Mouse (Mus musculus): ENCODE data around the gene Dido1. TPM values are rescaled to one million over a fixed set of nuclear protein-coding genes. Genes with fewer than 3 reads are reported as not detected.

Gene Dido1
- total RNA-seq, 1 experiment: 84.7 TPM

- peak overlapping the region; percentile 73 to 93 for H3K4me3 ChIP-seq (ENCODE audit: insufficient read depth in 1 of 2, low read depth in 1 of 2, low read length in 2 of 2, poor library complexity in 1 of 2, severe bottlenecking in 1 of 2)
- no peaks in the 10 kb centered on the region for H3K9me3 ChIP-seq (ENCODE audit: control insufficient read depth, insufficient read depth, low read depth, low read length)
- TF ChIP-seq ZC3H11A (IDR thresholded peaks at IDR 0.05; ENCODE audit: borderline replicate concordance, low read depth, low read length): no peak
- no peak for TF ChIP-seq ZNF384 (IDR thresholded peaks at IDR 0.05; ENCODE audit: low read depth, low read length)
- 0 out of 2 replicates have a peak, but pooled peaks have one; percentile 21 for TF ChIP-seq HCFC1 (IDR thresholded peaks at IDR 0.05; ENCODE audit: borderline replicate concordance, insufficient read depth, low read length)
- TF ChIP-seq CHD2 (IDR thresholded peaks at IDR 0.05; ENCODE audit: low read depth, low read length): no peak
- no peak for DNase-seq (ENCODE audit: low read depth, low spot score)
- peaks cover 10 to 16% of the 10 kb centered on the region in 2 experiments; a peak in 3 of 4 replicates for H3K4me1 ChIP-seq (ENCODE audit: control insufficient read depth in 2 of 2, insufficient read depth in 2 of 2, low read length in 2 of 2, poor library complexity in 1 of 2)
- peak overlapping the region; percentile 90 for H3K9ac ChIP-seq (ENCODE audit: insufficient read depth, low read depth, low read length, poor library complexity, severe bottlenecking)
- peaks cover 14% of the 10 kb centered on the region for H3K36me3 ChIP-seq (ENCODE audit: control insufficient read depth, insufficient read depth, low read length, poor library complexity, severe bottlenecking)
- H3K27ac ChIP-seq (ENCODE audit: insufficient read depth, low read depth, low read length, poor library complexity, severe bottlenecking): peak overlapping the region; percentile 72
- in situ Hi-C loops (cut with MboI; ENCODE audit: low sequenced_read_pairs in 2 of 2, unreplicated experiment in 2 of 2): no loop called here
These were observed 7.8 kb downstream of the Dido1 start for GRCm38 (mm10) chr2:180701767-180702621.

GRCm38 (mm10) chr2:180701053-180701766, 8.6 kb downstream of the Dido1 start:
- Histone ChIP-seq H3K27ac (ENCODE audit: insufficient read depth, low read depth, low read length, poor library complexity, severe bottlenecking) (peak overlapping the region; percentile 72), H3K9me3 (ENCODE audit: control insufficient read depth, insufficient read depth, low read depth, low read length) (no peaks in the 10 kb centered on the region), H3K4me3 (ENCODE audit: insufficient read depth in 1 of 2, low read depth in 1 of 2, low read length in 2 of 2, poor library complexity in 1 of 2, severe bottlenecking in 1 of 2) (peak overlapping the region; percentile 73 to 93), H3K9ac (ENCODE audit: insufficient read depth, low read depth, low read length, poor library complexity, severe bottlenecking) (peak overlapping the region; percentile 90), H3K4me1 (ENCODE audit: control insufficient read depth in 2 of 2, insufficient read depth in 2 of 2, low read length in 2 of 2, poor library complexity in 1 of 2) (peaks cover 10 to 16% of the 10 kb centered on the region in 2 experiments; a peak in 3 of 4 replicates), H3K36me3 (ENCODE audit: control insufficient read depth, insufficient read depth, low read length, poor library complexity, severe bottlenecking) (peaks cover 12% of the 10 kb centered on the region; the same call in 1 of the 2 replicates)
- no peak for DNase-seq (ENCODE audit: low read depth, low spot score)
- in situ Hi-C loops (cut with MboI; ENCODE audit: low sequenced_read_pairs in 2 of 2, unreplicated experiment in 2 of 2): no loop called here
- no peak for TF ChIP-seq HCFC1 (IDR thresholded peaks at IDR 0.05; ENCODE audit: borderline replicate concordance, insufficient read depth, low read length)
- no peak for TF ChIP-seq MAFK (IDR thresholded peaks at IDR 0.05; ENCODE audit: insufficient read depth, low read depth, low read length)
- TF ChIP-seq ZC3H11A (IDR thresholded peaks at IDR 0.05; ENCODE audit: borderline replicate concordance, low read depth, low read length): no peak
- TF ChIP-seq CHD2 (IDR thresholded peaks at IDR 0.05; ENCODE audit: low read depth, low read length): no peak
- TF ChIP-seq ZNF384 (IDR thresholded peaks at IDR 0.05; ENCODE audit: low read depth, low read length): no peak

- Histone ChIP-seq H3K9ac (ENCODE audit: insufficient read depth, low read depth, low read length, poor library complexity, severe bottlenecking) (peak overlapping the region; percentile 90; the same call in 1 of the 2 replicates), H3K4me3 (ENCODE audit: insufficient read depth in 1 of 2, low read depth in 1 of 2, low read length in 2 of 2, poor library complexity in 1 of 2, severe bottlenecking in 1 of 2) (peak overlapping the region; percentile 73 to 93; a peak in 2 of 4 replicates), H3K27ac (ENCODE audit: insufficient read depth, low read depth, low read length, poor library complexity, severe bottlenecking) (no peak overlapping the region), H3K9me3 (ENCODE audit: control insufficient read depth, insufficient read depth, low read depth, low read length) (no peaks in the 10 kb centered on the region), H3K4me1 (ENCODE audit: control insufficient read depth in 2 of 2, insufficient read depth in 2 of 2, low read length in 2 of 2, poor library complexity in 1 of 2) (peaks cover 10 to 17% of the 10 kb centered on the region in 2 experiments; a peak in 3 of 4 replicates), H3K36me3 (ENCODE audit: control insufficient read depth, insufficient read depth, low read length, poor library complexity, severe bottlenecking) (peaks cover 9% of the 10 kb centered on the region; the same call in 1 of the 2 replicates)
- no peak for DNase-seq (ENCODE audit: low read depth, low spot score)
- TF ChIP-seq MAFK (IDR thresholded peaks at IDR 0.05; ENCODE audit: insufficient read depth, low read depth, low read length) (no peak), ZC3H11A (IDR thresholded peaks at IDR 0.05; ENCODE audit: borderline replicate concordance, low read depth, low read length) (no peak), CHD2 (IDR thresholded peaks at IDR 0.05; ENCODE audit: low read depth, low read length) (no peak), HCFC1 (IDR thresholded peaks at IDR 0.05; ENCODE audit: borderline replicate concordance, insufficient read depth, low read length) (no peak), ZNF384 (IDR thresholded peaks at IDR 0.05; ENCODE audit: low read depth, low read length) (no peak)
- in situ Hi-C loops (cut with MboI; ENCODE audit: low sequenced_read_pairs in 2 of 2, unreplicated experiment in 2 of 2): no loop called here
These were observed 9.3 kb downstream of the Dido1 start for GRCm38 (mm10) chr2:180700457-180700856.

GRCm38 (mm10) chr2:180695176-180695575, 14.6 kb downstream of the Dido1 start:
- H3K27ac ChIP-seq (ENCODE audit: insufficient read depth, low read depth, low read length, poor library complexity, severe bottlenecking): no peak overlapping the region
- H3K9ac ChIP-seq (ENCODE audit: insufficient read depth, low read depth, low read length, poor library complexity, severe bottlenecking): no peak overlapping the region
- in situ Hi-C loops (cut with MboI; ENCODE audit: low sequenced_read_pairs in 2 of 2, unreplicated experiment in 2 of 2): no loop called here
- TF ChIP-seq HCFC1 (IDR thresholded peaks at IDR 0.05; ENCODE audit: borderline replicate concordance, insufficient read depth, low read length): no peak
- TF ChIP-seq MAFK (IDR thresholded peaks at IDR 0.05; ENCODE audit: insufficient read depth, low read depth, low read length): no peak
- no peak for TF ChIP-seq CHD2 (IDR thresholded peaks at IDR 0.05; ENCODE audit: low read depth, low read length)
- no peak for TF ChIP-seq ZC3H11A (IDR thresholded peaks at IDR 0.05; ENCODE audit: borderline replicate concordance, low read depth, low read length)
- no peak for TF ChIP-seq ZNF384 (IDR thresholded peaks at IDR 0.05; ENCODE audit: low read depth, low read length)
- H3K9me3 ChIP-seq (ENCODE audit: control insufficient read depth, insufficient read depth, low read depth, low read length): no peaks in the 10 kb centered on the region
- DNase-seq (ENCODE audit: low read depth, low spot score): no peak
- peaks cover 11% of the 10 kb centered on the region for H3K36me3 ChIP-seq (ENCODE audit: control insufficient read depth, insufficient read depth, low read length, poor library complexity, severe bottlenecking)
- peaks cover 12 to 14% of the 10 kb centered on the region in 2 experiments; a peak in 3 of 4 replicates for H3K4me1 ChIP-seq (ENCODE audit: control insufficient read depth in 2 of 2, insufficient read depth in 2 of 2, low read length in 2 of 2, poor library complexity in 1 of 2)
- no peak overlapping the region for H3K4me3 ChIP-seq (ENCODE audit: insufficient read depth in 1 of 2, low read depth in 1 of 2, low read length in 2 of 2, poor library complexity in 1 of 2, severe bottlenecking in 1 of 2)

All from ES-E14 (cell line).